Mouse (Mus musculus): ENCODE measurements around the gene Slc6a8.

The Slc6a8 gene

DNA sequence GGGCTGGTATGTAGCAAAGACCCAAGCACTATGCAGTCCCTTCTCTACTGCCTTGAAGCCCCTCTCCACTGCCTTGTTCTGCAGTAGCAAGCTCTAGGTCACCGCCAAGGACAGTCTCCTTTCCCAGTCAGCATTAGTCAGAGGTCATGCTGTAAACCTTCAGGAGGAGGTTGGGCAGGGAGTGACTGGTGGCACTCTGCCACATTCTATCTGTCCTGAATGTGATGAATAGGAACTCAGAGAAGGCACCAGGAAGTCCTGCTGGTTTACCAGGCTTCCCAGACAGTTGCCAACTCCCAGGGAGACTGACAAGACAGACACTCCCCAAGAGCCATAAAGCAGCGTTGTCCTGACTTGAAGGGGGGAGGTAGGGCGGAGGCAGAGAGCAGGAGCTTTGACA, 12.7 kb downstream of the Slc6a8 start:
- peak; percentile 36 for DNase-seq

DNA sequence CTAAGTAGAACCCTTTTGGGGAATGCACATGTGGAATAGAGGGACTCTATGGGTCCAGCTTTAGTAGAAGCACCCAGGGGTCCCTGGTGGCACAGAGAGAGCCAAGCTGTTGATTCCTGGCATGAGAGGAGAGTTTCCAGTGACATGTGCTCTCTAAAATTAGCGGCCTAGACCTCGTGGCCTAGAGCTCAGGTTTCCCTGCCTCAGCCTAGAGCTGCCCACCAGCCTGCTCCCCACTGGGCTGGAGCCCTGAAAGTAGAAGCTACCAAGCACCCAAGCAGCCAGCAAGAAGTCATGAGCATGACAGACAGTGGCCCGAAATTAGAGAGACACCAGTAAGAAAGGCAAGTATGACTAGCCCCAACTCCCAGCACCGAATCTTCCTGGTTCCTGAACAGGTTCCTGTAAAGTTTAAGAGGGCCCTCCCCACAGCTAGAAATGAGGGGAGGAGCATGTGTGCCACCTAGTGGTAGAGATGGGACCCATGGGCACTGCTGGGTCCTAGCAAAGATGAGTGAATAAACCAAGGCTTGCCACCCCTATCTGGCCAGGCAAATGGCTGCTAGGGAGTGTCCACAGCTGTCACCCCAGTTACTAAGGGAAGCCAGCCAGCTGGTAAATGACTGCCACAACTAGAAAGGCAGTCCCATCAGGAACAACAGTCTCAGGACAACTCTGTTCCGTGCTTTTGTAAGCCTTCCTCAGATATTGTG, 18.1 kb downstream of the Slc6a8 start:
- DNase-seq, result peak; percentile 82

DNA sequence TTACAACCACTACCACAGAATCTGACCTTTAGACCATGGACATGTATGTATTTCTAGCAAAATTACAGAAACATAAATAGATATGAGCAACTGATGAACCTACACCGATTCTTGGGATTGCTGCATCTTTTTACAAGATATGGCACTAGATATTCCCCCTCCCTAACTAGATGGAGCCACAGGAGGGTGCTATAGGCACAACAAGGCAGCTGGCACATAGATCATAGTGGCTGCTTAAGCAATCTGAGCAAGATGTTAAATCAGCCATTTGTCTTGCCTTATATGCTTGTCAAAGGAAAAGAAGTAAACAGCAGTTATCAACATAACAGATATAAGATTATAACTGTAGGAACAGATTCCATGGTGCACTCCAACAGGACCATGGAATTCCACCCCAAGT, 27.5 kb downstream of the Slc6a8 start:
- DNase-seq, result no peak

- peak; percentile 72 for DNase-seq
Observed at GRCm38 (mm10) chrX:73715476-73716108, 42.6 kb downstream of the Slc6a8 start.

- peak; percentile 98 for DNase-seq
Observed at GRCm38 (mm10) chrX:73716109-73716661, 43.2 kb downstream of the Slc6a8 start, which contains the start of the genes Bcap31 and Abcd1. Gene Bcap31, minus strand, starts transcription at chrX:73716175. Gene Abcd1, plus strand, starts transcription at chrX:73716597.

DNA sequence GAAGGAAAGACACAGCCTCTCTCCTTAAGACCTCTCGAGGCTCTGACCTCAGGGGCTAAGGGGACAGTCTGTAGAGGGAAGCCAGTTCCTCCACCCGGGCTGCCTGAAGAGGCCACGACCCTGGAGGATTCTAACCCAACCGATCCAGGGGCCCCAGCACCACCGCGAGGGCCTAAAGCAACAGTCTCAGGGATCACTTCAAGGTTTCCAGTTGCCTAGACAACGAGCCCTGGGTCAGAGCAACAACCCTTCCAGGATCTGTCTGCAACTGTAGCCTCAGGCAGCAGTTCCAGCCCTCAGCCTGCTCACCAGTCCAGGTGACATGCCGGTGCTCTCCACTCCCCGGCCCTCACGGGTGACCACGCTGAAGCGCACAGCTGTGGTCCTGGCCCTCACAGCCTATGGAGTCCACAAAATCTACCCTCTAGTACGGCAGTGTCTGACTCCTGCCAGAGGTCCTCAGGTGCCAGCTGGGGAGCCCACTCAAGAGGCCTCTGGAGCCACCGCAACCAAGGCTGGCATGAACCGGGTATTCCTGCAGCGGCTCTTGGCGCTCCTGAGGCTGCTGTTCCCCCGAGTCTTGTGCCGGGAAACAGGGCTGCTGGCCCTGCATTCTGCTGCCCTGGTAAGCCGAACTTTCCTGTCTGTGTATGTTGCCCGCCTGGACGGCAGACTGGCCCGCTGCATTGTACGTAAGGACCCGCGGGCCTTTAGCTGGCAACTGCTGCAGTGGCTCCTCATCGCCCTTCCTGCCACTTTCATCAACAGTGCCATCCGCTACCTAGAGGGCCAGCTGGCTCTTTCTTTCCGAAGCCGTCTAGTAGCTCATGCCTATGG, 44.0 kb downstream of the Slc6a8 start:
- peak; percentile 14 for DNase-seq

GRCm38 (mm10) chrX:73717667-73718066, 44.7 kb downstream of the Slc6a8 start:
- DNase-seq, result peak; percentile 30

- DNase-seq, result peak; percentile 22
Observed at GRCm38 (mm10) chrX:73718271-73718670, 45.3 kb downstream of the Slc6a8 start.

- DNase-seq, result peak; percentile 67
Observed at GRCm38 (mm10) chrX:73718686-73719362, 45.9 kb downstream of the Slc6a8 start.

DNA sequence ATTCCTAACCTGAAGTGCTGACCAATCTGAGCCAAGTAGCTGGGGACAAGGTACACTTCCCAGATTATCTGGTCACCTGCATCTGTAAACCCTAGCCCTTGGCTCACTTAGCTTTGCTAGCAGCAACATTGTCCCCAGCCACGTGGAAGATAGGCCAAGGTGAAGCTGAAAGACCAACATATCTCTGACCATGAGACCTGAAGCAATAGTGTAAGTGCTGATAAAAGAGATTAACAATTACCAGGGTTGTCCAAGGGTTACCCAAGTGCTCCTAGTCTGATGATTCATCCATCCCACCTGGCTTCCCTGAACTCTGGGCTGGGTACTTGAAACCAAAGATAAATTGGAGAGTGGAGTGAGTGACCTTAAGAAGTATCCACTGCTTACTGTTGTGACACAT, 58.0 kb downstream of the Slc6a8 start:
- DNase-seq, result no peak
